Mouse (Mus musculus): ENCODE data around the gene Klk5.
A peak's percentile ranks its signal among the peaks of the same experiment; 100 is the strongest.

Gene Klk5

DNA sequence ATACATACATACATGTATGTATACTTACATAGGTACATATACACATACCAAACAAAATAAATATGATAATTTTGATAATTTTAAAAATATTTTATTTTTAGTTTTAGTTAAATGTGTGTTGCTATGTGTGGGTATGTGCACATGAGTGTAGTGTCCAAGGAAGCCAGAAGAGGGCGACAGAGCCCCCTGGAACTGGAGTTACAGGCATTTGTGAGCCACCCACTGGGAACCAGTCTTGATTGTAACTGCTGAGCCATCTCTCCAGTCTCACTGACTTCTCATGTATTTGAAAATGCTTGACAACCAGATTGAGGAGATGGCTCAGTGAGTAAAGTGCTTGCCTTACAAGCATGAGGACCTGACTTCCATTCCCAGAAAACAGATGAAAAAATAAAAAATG lies 36.5 kb downstream of the Klk5 start:
- no peak for DNase-seq (ENCODE audit: low spot score)

DNA sequence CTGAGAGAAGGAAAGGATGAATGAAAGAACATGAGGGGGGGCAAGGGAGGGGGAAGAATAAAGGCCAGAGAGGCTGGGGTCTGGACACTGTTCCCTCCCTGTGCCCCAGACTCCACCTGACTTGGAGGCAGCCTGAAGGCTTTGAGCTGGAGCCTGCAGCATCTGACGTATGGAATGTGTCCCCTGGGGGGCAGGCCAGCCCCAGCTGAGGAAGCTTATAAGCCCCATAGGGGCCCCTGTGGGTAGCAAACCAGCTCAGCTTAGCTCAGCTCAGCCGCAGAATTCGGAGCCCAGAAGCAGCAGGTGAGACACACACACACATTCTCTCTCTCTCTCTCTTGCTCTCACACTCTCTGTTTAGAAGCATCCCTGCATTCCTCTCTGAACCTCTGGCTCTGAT lies 39.1 kb downstream of the Klk5 start, which contains the start of gene Klk4:
Gene Klk4, plus strand, starts transcription at position 249 of the 400 bp plus-strand sequence.
- no peak for DNase-seq (ENCODE audit: low spot score)

DNA sequence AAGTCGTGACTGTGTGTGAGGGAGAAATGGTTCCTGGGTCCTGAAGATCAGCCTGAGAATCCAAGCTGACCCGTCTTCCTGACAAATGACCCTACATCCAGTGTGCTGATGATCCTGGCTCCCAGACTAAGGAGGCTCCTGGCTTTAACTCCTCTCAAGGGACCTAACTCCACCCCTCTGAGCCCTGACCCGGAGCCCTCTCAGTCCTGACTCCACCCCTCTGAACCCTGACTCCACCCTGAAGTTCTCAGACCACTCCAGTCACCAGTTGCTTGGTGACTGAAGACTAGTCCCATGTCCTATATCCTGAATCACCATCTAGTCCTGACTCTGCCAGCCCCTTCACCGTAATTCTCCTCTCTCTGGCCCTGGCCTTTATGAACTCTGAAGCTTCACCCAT lies 40.6 kb downstream of the Klk5 start:
- no peak for DNase-seq (ENCODE audit: low spot score)

DNA sequence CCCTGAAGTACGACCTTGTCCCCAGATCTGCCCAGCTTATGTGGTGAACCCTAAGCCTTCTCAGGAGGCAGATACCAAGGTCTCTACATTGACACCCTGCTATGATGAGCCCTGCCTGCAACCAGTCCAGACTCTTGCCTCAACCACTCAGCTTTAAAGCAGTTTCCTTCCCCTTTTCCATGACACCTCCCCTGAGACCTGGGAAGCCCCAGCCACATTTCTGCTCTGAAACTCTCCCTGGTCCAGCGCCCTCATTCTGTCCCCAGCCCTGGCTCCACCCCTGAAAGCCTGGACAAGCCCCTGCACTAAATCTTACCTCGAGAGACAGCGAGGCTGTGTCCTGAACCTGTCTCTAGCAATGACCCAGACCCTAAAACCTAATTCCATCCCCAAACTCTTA lies 41.0 kb downstream of the Klk5 start:
- DNase-seq (ENCODE audit: low spot score) = no peak

DNA sequence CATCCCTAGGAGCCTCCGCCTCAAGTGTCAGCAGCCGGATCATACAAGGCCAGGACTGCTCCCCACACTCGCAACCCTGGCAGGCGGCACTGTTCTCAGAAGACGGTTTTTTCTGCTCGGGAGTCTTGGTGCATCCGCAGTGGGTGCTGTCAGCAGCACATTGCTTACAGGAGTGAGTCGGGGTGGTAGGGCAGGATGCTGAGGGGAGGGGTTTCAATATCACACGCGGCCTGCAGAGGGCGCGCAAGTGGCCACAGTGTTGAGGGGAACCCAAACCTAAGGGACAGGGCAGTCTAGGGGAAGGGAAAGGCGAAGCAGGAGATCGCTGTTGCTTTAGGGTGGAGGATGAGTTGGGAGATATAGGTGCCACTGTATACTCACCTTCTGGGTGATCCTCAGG lies 41.8 kb downstream of the Klk5 start:
- DNase-seq (ENCODE audit: low spot score) = peak; percentile 62

DNA sequence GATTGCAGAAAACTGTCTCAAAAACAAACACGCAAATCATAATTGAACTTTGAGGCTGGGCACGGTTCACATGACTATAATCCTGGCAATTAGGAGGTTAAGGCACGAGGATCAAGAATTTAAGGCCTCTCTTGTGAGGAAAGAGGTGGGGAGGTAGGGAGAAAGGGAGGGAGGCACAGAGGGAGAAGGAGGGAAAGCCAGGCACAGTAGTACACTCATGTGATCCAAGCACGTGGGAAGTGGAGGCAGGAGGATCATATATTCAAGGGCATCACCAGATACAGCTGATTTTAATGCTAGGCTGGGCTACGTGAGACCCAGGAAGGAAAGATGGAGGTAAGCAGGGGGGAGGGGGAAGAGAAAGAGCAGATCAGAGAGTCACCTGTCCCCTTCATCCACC lies 49.6 kb downstream of the Klk5 start:
- DNase-seq (ENCODE audit: low spot score) = no peak

DNA sequence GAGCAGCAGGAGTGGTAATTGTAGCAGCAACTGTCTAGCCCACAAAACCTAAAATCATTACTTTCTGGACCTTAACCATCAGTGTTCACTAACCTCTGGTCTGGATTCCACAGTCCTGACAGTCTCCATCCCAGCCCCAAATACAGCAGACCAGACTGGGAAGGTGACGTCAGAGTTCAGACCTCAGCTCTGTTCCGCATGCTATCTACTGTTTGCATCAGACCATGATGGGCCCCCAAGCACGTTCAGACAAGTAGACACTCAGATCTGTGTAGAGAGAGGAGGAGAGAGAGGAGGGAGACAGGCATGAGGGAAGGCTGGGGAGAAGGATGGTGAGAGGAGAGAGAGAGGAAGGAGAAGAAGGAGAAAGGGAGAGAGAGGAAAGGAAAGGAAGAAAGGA lies 50.0 kb downstream of the Klk5 start:
- DNase-seq (ENCODE audit: low spot score) = no peak

DNA sequence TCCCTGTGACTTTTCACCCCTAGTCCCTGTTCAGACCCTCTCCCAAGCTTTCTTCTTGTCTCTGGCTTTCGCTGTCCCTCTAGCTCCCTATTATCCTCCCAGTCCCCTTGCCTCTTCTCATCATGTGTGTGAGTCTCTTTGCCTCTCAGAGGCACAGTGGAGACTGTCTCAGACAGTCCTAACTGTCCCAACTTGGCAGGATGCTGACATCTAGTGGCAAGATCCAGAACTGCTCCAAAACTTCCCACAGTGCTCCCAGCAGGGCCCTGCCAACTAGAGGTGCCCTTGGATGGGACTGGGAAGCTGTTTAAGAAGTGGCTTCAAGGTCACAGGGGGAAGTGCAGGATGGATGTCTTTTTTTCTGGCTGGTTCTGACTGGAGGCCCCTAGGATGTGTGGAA lies 53.1 kb downstream of the Klk5 start:
- DNase-seq (ENCODE audit: low spot score) = peak; percentile 95
